Mouse (Mus musculus): Measurements from ENCODE around the gene Zfp932.

DNA sequence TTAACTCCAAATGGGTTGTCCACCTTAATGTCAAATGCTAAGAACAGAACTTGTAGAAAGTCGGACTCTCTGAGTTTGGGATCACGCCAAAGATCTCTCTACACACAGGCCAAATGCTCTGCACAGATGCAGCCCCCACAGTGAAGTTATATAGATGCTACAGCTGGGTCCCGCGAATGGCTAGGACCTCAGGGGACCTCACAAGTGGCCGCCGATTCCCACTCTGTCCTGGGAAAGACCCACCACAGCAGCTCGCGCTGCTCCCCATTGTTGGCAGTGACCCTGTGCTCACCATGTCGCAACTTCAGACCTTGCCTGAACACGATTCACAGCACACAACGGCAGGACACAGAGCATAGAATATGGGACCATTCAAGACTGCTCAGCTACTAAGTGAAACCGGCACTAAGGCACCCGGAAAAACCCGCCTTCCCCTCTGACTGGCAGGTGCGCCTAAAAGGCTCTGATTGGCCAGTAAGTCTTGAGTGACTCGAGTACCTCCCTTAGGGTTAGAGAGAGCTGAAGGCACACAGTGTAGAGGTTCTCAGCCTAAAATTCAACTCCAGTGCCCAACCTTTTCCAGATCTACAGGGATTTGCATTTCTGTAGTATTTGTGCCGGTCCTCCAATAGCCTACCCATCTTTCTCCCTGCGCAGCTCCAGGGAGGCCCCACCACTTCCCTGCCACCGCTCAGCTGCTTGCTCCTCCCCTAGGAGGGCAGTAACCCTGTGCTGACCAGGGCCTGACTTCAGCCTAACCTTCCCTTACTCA lies 61.5 kb downstream of the Zfp932 start:
- TF ChIP-seq POLR2A (IDR thresholded peaks at IDR 0.05; ENCODE audit: insufficient read depth, low read depth, low read length), result no peak
- TF ChIP-seq CTCF (IDR thresholded peaks at IDR 0.05; ENCODE audit: insufficient read depth, low read depth, low read length), result no peak

Measured in olfactory bulb, adult 2 months (tissue).